Mouse (Mus musculus) mouse embryonic stem cell (cell line): ENCODE data around the gene Krt71.
"Not testable (repeated sequence)": the region's sequence is repeated elsewhere in the genome, so short reads cannot be mapped to it uniquely, and the experiment has no call there.

Experiments
- in situ Hi-C, 2 experiments: fragments of 300-500 bp; cut with MboI; formaldehyde crosslinking; loops; 1 replicate in 1 of 2; 3 replicates in 1 of 2; pipeline ENCODE4 v1.14.3; 2019 to 2020; ENCODE audit warnings: low sequenced_read_pairs in 2 of 2, low pct_unique_long_range_greater_than_20kb in 1 of 2, mixed read lengths in 1 of 2; ENCODE audit not compliant: unreplicated experiment in 1 of 2

Gene Krt71

DNA sequence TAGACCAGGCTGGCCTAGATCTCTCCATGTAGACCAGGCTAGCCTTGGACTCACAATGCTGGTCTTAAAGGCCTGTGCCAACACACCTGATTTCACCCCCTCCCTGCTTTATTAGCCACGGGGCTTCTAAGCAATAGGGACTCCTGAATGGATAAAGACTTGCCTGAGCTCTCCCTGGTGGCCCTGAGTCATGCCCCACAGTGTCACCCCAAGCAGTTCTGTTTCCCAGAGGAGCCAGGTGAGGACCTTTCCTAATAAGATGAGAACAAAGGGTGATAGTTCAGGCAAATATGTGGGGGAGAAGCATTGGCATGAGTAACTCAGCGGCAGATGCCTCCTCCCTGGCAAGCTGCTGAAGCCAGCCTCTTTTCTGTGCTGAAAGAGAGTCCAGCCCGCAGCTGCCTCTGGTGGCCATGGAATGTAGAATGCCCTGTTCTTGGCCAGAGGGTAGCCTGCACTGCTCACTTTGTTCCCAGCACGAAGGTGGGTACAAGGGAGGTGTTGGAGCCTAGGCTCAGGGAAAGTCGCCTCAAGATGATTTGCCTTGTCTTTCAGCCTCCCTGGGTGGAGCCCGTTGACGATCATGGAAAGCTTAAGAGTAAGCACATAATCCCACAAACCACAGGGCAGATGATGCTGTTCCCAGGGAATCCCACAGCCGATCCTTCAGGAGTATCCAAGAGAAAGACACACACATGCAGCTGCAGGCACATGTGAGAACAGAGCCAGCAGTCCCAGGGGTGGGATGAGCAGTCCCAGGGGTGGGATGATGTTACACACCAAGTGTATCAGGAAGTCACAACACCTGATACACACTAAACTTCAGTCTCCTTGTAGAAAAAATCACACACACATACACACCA is 45.4 kb downstream of the Krt71 start:
- in situ Hi-C loops = no loop called here

DNA sequence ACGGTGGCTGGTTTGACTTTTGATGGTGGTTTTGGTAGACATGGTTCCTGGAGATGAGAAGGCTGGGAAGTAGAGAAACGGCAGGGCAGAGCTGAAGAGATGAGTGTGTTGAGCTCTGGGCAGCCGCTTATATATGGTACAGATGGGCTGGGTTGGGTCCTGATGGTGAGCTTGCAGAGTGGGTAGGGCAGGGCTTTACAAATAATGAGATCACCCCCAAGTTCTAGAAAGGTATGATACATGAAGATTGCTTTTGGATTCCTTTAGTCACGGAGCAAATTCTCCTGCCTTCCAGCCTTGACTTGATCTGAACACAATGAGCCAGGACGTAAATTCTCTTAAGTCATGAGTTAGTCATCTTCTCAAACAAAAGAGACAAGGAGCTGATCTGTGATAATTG is 48.7 kb downstream of the Krt71 start, which contains the start of gene Krt6a:
Gene Krt6a (minus strand): TSS at position 101 of the 400 bp plus-strand sequence.
- in situ Hi-C loops = no loop called here

GRCm38 (mm10) chr15:101690460-101690859 is 52.4 kb downstream of the Krt71 start:
- in situ Hi-C loops = not testable (repeated sequence)

- in situ Hi-C loops = no loop called here
Observed at GRCm38 (mm10) chr15:101688161-101688560, 54.7 kb downstream of the Krt71 start.
